Comparison of ENCODE assay signal across 7 mouse cellular contexts in the genomic region with DNA sequence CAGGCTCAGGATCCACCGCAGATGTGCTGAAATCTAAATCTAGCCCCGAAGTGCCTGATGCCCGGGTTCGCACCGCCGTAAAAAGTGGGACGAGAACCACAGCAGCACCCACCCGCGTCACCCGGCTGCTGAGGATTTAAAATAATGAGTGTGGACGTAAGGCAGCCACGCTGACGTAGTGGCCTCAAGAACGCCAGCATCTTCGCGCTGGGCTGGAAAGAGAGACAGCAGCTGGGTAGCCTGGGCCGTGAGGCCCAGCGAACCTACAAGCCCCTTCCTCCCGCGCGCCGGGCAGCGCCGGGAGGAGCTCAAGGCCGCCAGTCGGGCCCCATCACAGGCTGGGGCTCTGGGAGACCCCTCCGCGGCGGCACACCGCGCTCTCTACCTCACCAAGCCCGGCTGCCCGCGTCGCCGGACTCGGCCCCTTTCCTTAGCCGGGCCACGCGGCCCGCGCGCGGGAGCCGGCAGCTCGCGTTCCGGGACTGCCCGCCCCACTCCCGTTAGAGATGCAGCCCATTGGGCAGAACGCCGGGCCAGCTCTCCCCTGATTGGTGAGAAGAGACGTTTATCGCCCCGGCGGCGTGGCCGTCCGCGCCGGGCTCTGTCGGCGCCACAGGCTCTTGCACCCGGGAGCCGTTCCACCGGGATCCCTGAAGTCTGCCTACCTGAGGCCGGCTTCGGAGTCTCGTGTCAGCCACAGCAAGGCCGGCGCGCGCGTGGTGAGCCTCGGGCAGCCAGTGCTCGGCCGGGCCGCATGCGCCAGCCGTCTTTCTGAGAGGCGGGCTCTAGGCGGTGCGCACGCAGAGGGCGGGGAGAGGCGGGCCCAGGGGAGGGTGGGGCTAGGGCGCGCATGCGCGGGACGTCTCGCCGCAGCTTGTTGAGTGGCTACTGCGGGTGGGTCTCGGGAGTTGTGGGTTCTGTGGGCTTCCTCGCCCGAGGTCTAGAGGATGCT. TPM values are rescaled to one million over a fixed set of nuclear protein-coding genes. Genes with fewer than 3 reads are reported as not detected.
DNase-seq lines count a peak whose midpoint lies in the region; ATAC-seq lines count a peak whose summit lies in the region.

Gene Ctps (minus strand): TSS at position 791 of the 952 bp plus-strand sequence.

- ATAC-seq in granulocyte monocyte progenitor cell, adult 5-6 weeks (replicated peaks; ENCODE audit: poor library complexity, severe bottlenecking): peak; percentile 77
- peak; percentile 98 for ATAC-seq in midbrain, embryonic 13.5 days

- no peaks in the 10 kb centered on the region for H3K27me3 ChIP-seq in embryonic facial prominence, embryonic 10.5 days (replicated peaks; ENCODE audit: low read depth, poor library complexity, severe bottlenecking)
- no peaks in the 10 kb centered on the region for H3K27me3 ChIP-seq in limb, embryonic 10.5 days (ENCODE audit: low read depth, poor library complexity, severe bottlenecking)
- no peaks in the 10 kb centered on the region for H3K27me3 ChIP-seq in midbrain, embryonic 13.5 days

- peak within 1 kb of the TSS; percentile 90 for H3K4me3 ChIP-seq in embryonic facial prominence, embryonic 10.5 days
- peak within 1 kb of the TSS; percentile 75 for H3K4me3 ChIP-seq in limb, embryonic 10.5 days
- peak within 1 kb of the TSS; percentile 79 for H3K4me3 ChIP-seq in midbrain, embryonic 13.5 days (replicated peaks)

- H3K27ac ChIP-seq in embryonic facial prominence, embryonic 10.5 days (replicated peaks): peak within 1 kb of the TSS; percentile 98
- H3K27ac ChIP-seq in limb, embryonic 10.5 days: peak within 1 kb of the TSS; percentile 96
- H3K27ac ChIP-seq in midbrain, embryonic 13.5 days: peak within 1 kb of the TSS; percentile 95

- H3K4me1 ChIP-seq in embryonic facial prominence, embryonic 10.5 days: peaks cover 31% of the 10 kb centered on the region
- H3K4me1 ChIP-seq in limb, embryonic 10.5 days: peaks cover 30% of the 10 kb centered on the region
- H3K4me1 ChIP-seq in midbrain, embryonic 13.5 days (replicated peaks): peaks cover 25% of the 10 kb centered on the region

- H3K9me3 ChIP-seq in embryonic facial prominence, embryonic 10.5 days: no peaks in the 10 kb centered on the region
- no peaks in the 10 kb centered on the region for H3K9me3 ChIP-seq in limb, embryonic 10.5 days (replicated peaks)
- no peaks in the 10 kb centered on the region for H3K9me3 ChIP-seq in midbrain, embryonic 13.5 days

- WGBS in embryonic facial prominence, embryonic 10.5 days: under 1% methylated on average over 97 of the region's 97 CpGs
- under 1% methylated on average over 93 of the region's 97 CpGs for WGBS in limb, embryonic 10.5 days
- WGBS in midbrain, embryonic 13.5 days: under 1% methylated on average over 97 of the region's 97 CpGs

- H3K9ac ChIP-seq in midbrain, embryonic 13.5 days (replicated peaks): peak within 1 kb of the TSS; percentile 94

- DNase-seq in adrenal gland, postnatal 10 days: peak; percentile 97
- DNase-seq in embryonic facial prominence, embryonic 10.5 days (ENCODE audit: low spot score): peak; percentile 99
- peak; percentile 93 for DNase-seq in kidney, adult 11 months
- DNase-seq in limb, embryonic 10.5 days (ENCODE audit: low spot score): peak; percentile 99
- DNase-seq in spleen, adult 12 weeks (ENCODE audit: low spot score): peak; percentile 92

- peak within 1 kb of the TSS; percentile 84 for H3K4me2 ChIP-seq in midbrain, embryonic 13.5 days (replicated peaks)

- peaks cover 23% of the 10 kb centered on the region for H3K36me3 ChIP-seq in embryonic facial prominence, embryonic 10.5 days (replicated peaks)
- peaks cover 24% of the 10 kb centered on the region for H3K36me3 ChIP-seq in limb, embryonic 10.5 days
- H3K36me3 ChIP-seq in midbrain, embryonic 13.5 days: peaks cover 8% of the 10 kb centered on the region

RNA-seq across cellular contexts. Expression of gene Ctps, which starts in this region (rescaled TPM):
- 10 to 100 TPM; 24.4 to 29.9 TPM for total RNA-seq in adrenal gland, postnatal 10 days (2021)
- polyA plus RNA-seq in embryonic facial prominence, embryonic 10.5 days (2016; fragmentation: Nextera tagmentation; extraction: Ambion mirVana): 135 and 145 TPM in 2 replicates
- 50.4 and 59.5 TPM in 2 replicates for total RNA-seq in granulocyte monocyte progenitor cell, adult 5-6 weeks (2014; fragmentation: Nextera tagmentation)
- 60.1 and 63.1 TPM in 2 replicates for total RNA-seq in granulocyte monocyte progenitor cell, adult 5-6 weeks (2017)
- polyA plus RNA-seq in limb, embryonic 10.5 days (2016; fragmentation: Nextera tagmentation; extraction: Ambion mirVana): 135 and 158 TPM in 2 replicates
- 79.5 and 83.0 TPM in 2 replicates for polyA plus RNA-seq in midbrain, embryonic 13.5 days (2015; fragmentation: Nextera tagmentation; extraction: Ambion mirVana)

Comparison
In these comparisons a context has a peak if more than half of its experiments do, and no peak if none do; other contexts are left out.
1. Peak in every context shown above with its lines: DNase-seq, ATAC-seq, H3K4me3 ChIP-seq and H3K27ac ChIP-seq.